Mouse (Mus musculus) intestine, embryonic 15.5 days (tissue): ENCODE data around the gene Nckap5l. TPM values are rescaled to one million over a fixed set of nuclear protein-coding genes. Genes with fewer than 3 reads are reported as not detected.

ENCODE experiments used
- ATAC-seq: fragments of 200-750 bp; cut with Nextera tagmentation; 2 replicates; pipeline ENCODE4 v1.8.0; 2017; ENCODE audit warnings: moderate TSS enrichment, moderate library complexity
- H3K27ac ChIP-seq: fragments of 300-500 bp; sonication (generic); 2 replicates; pipeline ENCODE4 v1.5.1; 2015; ENCODE audit warnings: mild to moderate bottlenecking, inconsistent platforms
- H3K27me3 ChIP-seq: fragments of 300-500 bp; sonication (generic); replicated peaks from 2 replicates; pipeline ENCODE4 v1.6.1; 2015; ENCODE audit warnings: inconsistent platforms
- H3K36me3 ChIP-seq: fragments of 300-500 bp; sonication (generic); 2 replicates; pipeline ENCODE4 v1.6.1; 2015; ENCODE audit warnings: inconsistent platforms
- H3K4me1 ChIP-seq: fragments of 300-500 bp; sonication (generic); replicated peaks from 2 replicates; pipeline ENCODE4 v1.6.1; 2015; ENCODE audit warnings: inconsistent platforms
- H3K4me2 ChIP-seq: fragments of 300-500 bp; sonication (generic); replicated peaks from 2 replicates; pipeline ENCODE4 v1.6.1; 2015; ENCODE audit warnings: mild to moderate bottlenecking, inconsistent platforms
- H3K4me3 ChIP-seq: fragments of 300-500 bp; sonication (generic); replicated peaks from 2 replicates; pipeline ENCODE4 v1.5.1; 2015; ENCODE audit warnings: inconsistent platforms
- H3K9ac ChIP-seq: fragments of 300-500 bp; sonication (generic); 2 replicates; pipeline ENCODE4 v1.6.1; 2015; ENCODE audit warnings: inconsistent platforms
- H3K9me3 ChIP-seq: fragments of 300-500 bp; sonication (generic); 2 replicates; pipeline ENCODE4 v1.6.1; 2016; ENCODE audit warnings: inconsistent platforms
- WGBS: fragments of 180-500 bp; shearing (Covaris S2); methylation state at CpG from one replicate; pipeline ENCODE4 v1.1.7; 2015; 5-methylcytosine and 5-hydroxymethylcytosine counted together
- polyA plus RNA-seq: library from polyadenylated mRNA; unstranded; fragments of >200 nt; fragmentation: Nextera tagmentation; extraction: Ambion mirVana; gene quantifications from 2 replicates; pipeline ENCODE4 v1.2.1, GENCODE M21; 2015

Nckap5l gene
- polyA plus RNA-seq, 1 experiment from 2014 or later: 5.9 TPM

- no peak overlapping the region for H3K4me2 ChIP-seq
- H3K27ac ChIP-seq: no peak overlapping the region
- H3K4me3 ChIP-seq: no peak overlapping the region
- ATAC-seq: no peak
- no peaks in the 10 kb centered on the region for H3K4me1 ChIP-seq
- H3K9me3 ChIP-seq: no peaks in the 10 kb centered on the region
- H3K9ac ChIP-seq: no peak overlapping the region
- WGBS: 36% methylated on average over 6 of the region's 6 CpGs
- no peaks in the 10 kb centered on the region for H3K36me3 ChIP-seq
- no peaks in the 10 kb centered on the region for H3K27me3 ChIP-seq
These were observed 73.5 kb downstream of the Nckap5l start for GRCm38 (mm10) chr15:99384071-99384470.

DNA sequence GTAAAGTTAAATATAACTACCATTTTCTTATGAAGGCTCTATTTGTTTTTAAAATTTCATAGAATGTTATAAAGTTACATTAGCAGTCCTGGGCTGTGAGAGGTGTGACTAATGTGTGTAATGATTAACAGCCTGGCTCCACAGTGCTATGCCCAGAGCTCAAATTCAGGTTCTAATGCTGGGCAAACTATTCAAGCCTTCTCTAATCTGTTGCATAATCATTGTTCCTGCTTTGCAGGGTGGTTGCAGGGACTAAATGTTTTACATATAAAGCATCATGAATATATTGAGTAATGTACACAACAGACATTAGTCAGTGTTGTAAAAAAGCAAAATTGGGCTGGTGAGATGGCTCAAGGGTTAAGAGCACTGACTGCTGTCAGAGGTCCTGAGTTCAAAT is 74.7 kb downstream of the Nckap5l start:
- Histone ChIP-seq H3K4me3 (no peak overlapping the region), H3K9me3 (peaks cover 4% of the 10 kb centered on the region; the same call in 1 of the 2 replicates), H3K4me1 (no peaks in the 10 kb centered on the region), H3K4me2 (no peak overlapping the region), H3K36me3 (no peaks in the 10 kb centered on the region), H3K27ac (no peak overlapping the region), H3K27me3 (no peaks in the 10 kb centered on the region), H3K9ac (no peak overlapping the region)
- ATAC-seq: peak; percentile 90

DNA sequence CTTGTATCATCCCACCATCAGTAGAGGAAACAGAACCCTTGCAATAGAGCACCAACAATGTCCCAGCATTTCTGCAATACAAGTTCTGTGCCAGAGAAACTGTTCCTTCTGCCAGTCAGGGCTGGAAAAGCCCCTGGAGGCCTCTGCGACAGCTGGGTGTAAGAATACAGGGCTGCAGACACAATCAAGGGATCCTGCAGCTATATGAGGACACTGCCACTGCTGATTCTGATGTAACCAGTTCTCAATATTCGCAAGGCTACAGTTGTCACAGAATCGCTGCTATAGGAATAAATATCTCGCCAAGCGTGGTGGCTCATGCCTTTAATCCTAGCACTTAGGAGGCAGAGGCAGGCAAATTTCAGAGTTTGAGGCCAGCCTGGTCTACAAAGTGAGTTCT is 81.3 kb downstream of the Nckap5l start:
- ATAC-seq: no peak
- WGBS: 84% methylated on average over 5 of the region's 5 CpGs
- H3K9me3 ChIP-seq: peaks cover 4% of the 10 kb centered on the region; the same call in 1 of the 2 replicates

GRCm38 (mm10) chr15:99375581-99375980 is 82.0 kb downstream of the Nckap5l start:
- Histone ChIP-seq H3K36me3 (no peaks in the 10 kb centered on the region), H3K4me3 (no peak overlapping the region), H3K9me3 (peaks cover 4% of the 10 kb centered on the region; the same call in 1 of the 2 replicates), H3K27me3 (no peaks in the 10 kb centered on the region), H3K27ac (no peak overlapping the region), H3K9ac (no peak overlapping the region), H3K4me2 (no peak overlapping the region), H3K4me1 (peaks cover under 1% of the 10 kb centered on the region; the same call in 1 of the 2 replicates)
- WGBS: 94% methylated on average over 3 of the region's 3 CpGs
- no peak for ATAC-seq

More for the DNA sequence above, 81.3 kb downstream of the Nckap5l start:
- no peaks in the 10 kb centered on the region for H3K4me1 ChIP-seq
- no peak overlapping the region for H3K4me3 ChIP-seq
- no peak overlapping the region for H3K27ac ChIP-seq
- no peaks in the 10 kb centered on the region for H3K27me3 ChIP-seq
- no peaks in the 10 kb centered on the region for H3K36me3 ChIP-seq
- no peak overlapping the region for H3K4me2 ChIP-seq
- no peak overlapping the region for H3K9ac ChIP-seq

GRCm38 (mm10) chr15:99375036-99375435 is 82.5 kb downstream of the Nckap5l start:
- 90% methylated on average over 5 of the region's 5 CpGs for WGBS
- Histone ChIP-seq H3K9ac (no peak overlapping the region), H3K27me3 (no peaks in the 10 kb centered on the region), H3K4me3 (no peak overlapping the region), H3K4me2 (no peak overlapping the region), H3K9me3 (peaks cover 4% of the 10 kb centered on the region; the same call in 1 of the 2 replicates), H3K27ac (no peak overlapping the region), H3K4me1 (peaks cover 2% of the 10 kb centered on the region; the same call in 1 of the 2 replicates), H3K36me3 (no peaks in the 10 kb centered on the region)
- ATAC-seq: no peak

DNA sequence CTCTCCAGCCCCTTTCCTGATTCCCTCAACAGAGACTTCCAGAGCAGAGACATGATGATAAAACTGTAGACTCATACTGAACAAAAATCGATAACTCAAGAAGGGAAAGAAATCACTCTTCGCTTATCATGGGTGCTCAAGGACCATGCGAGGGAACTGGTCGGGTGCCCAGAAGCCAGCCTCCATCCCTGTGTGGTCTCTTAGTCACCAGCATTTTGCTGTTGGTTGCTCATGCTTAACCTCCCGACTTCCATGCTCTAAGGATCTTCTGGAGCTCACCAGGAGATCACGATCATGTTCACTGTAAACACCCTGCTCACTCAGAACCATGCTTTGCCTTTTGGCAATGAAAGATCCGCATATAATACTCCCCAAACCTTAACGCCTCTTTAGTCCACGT is 84.8 kb downstream of the Nckap5l start:
- H3K4me3 ChIP-seq: no peak overlapping the region
- WGBS: 70% methylated on average over 9 of the region's 9 CpGs
- H3K4me1 ChIP-seq: peaks cover 19% of the 10 kb centered on the region
- no peak for ATAC-seq
- H3K9me3 ChIP-seq: no peaks in the 10 kb centered on the region
- no peaks in the 10 kb centered on the region for H3K27me3 ChIP-seq
- no peak overlapping the region for H3K9ac ChIP-seq
- no peak overlapping the region for H3K27ac ChIP-seq
- no peak overlapping the region for H3K4me2 ChIP-seq
- H3K36me3 ChIP-seq: no peaks in the 10 kb centered on the region

Other genes starting within 250 kb of the Nckap5l start
- 0.45 and 1.00 TPM in 2 replicates for gene Kcnh3, start 232.9 kb downstream of the Nckap5l start, polyA plus RNA-seq
- gene Mcrs1, start 205.8 kb downstream of the Nckap5l start, polyA plus RNA-seq: 119 and 121 TPM in 2 replicates
- gene Prpf40b, start 162.7 kb downstream of the Nckap5l start, polyA plus RNA-seq: 35.0 and 42.6 TPM in 2 replicates
- 0.18 TPM in 1 of 2 replicates, not detected in the other for gene Fam186b, start 161.9 kb downstream of the Nckap5l start, polyA plus RNA-seq
- 16.3 and 17.3 TPM in 2 replicates for gene Fmnl3, start 87.3 kb downstream of the Nckap5l start, polyA plus RNA-seq
- 530 and 607 TPM in 2 replicates for gene Tmbim6, start 64.9 kb downstream of the Nckap5l start, polyA plus RNA-seq
- gene Bcdin3d, start 17.0 kb upstream of the Nckap5l start, polyA plus RNA-seq: 13.2 and 15.6 TPM in 2 replicates
- gene Faim2, start 70.4 kb upstream of the Nckap5l start, polyA plus RNA-seq: 0.60 and 0.61 TPM in 2 replicates
- gene Aqp2, start 121.3 kb upstream of the Nckap5l start, polyA plus RNA-seq: 0.11 TPM in 1 of 2 replicates, not detected in the other
- 0.65 and 1.1 TPM in 2 replicates for gene Aqp5, start 133.0 kb upstream of the Nckap5l start, polyA plus RNA-seq
- gene Aqp6, start 143.7 kb upstream of the Nckap5l start, polyA plus RNA-seq: not detected in 2 replicates
- gene Racgap1, start 193.9 kb upstream of the Nckap5l start, polyA plus RNA-seq: 108 and 120 TPM in 2 replicates
- 2.2 and 2.4 TPM in 2 replicates for gene Asic1, start 212.6 kb upstream of the Nckap5l start, polyA plus RNA-seq
- gene Smarcd1, start 244.4 kb upstream of the Nckap5l start, polyA plus RNA-seq: 23.5 and 34.0 TPM in 2 replicates
- not detected in 2 replicates for gene Gm17349, start 247.7 kb upstream of the Nckap5l start, polyA plus RNA-seq